Mouse (Mus musculus): ENCODE data around the gene Acat1.

Acat1 gene

GRCm38 (mm10) chr9:53535416-53536320 is 74.5 kb downstream of the Acat1 start:
- peak; percentile 30 for DNase-seq (ENCODE audit: low read depth, low spot score)

Data from ZHBTc4 (cell line).